Mouse (Mus musculus): ENCODE results near the gene 4933427D14Rik. TPM values are rescaled to one million over a fixed set of nuclear protein-coding genes. Genes with fewer than 3 reads are reported as not detected.

Gene 4933427D14Rik
- total and polyA plus RNA-seq, 3 experiments: 14.5 to 19.6 TPM; not detected in 1

DNA sequence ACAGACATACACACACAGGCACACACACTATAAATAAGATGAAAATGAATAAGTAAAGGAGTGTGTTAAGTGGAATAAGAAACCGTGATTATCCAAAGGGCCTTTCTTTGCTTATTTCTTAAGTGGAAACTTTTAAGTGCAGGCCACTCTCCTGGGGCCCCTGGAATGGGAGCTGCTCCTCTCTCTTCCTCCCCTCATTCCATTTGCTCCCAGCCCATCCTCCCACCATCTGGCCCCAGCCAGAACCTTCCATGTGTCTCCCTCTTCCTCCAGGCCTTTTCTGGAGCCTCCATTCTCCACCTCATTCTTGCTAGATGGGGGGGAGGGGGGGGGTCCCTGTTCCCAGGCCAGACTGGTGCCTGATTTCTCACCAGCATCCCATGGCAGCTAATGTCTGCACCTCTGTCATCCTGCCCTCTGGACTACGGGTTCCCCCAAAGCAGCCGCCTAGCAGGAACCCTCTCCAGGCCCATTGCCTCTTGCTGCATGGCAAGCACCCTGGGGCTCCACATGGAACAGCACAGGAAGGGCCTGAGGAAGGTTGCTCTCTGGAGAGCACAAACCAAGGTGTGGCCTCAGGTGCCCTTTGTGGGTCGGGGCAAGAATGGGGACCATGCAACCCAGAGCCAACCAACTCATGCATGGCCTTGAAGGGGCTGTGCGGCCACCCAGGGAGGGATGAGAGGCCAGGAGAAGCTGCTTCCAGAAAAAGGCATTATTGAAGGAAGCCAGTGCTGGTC is 79.6 kb downstream of the 4933427D14Rik start:
- H3K9me3 ChIP-seq (replicated peaks; ENCODE audit: insufficient read depth, low read length): no peaks in the 10 kb centered on the region
- H3K4me1 ChIP-seq (ENCODE audit: control insufficient read depth in 1 of 2, insufficient read depth in 2 of 2, low read length in 2 of 2): no peaks in the 10 kb centered on the region

DNA sequence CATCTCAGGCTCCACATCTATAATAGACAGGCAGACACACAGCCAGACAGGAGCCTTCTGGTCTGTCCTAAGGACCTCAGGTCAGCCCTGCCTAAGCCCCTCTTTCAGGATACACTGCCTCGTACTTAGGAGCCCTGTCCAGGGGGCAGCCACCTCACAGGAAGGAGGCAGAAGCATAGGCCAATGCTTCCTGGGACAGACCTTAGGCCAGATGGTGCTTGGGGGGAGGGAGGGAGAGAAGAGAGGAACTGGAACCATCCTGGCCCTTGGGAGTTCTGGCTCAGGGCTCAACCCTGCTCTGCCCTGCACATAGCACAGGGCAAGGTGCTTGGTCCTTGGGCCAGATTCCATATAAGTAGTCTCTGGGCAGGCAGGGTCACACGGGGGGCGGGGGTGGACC is 81.5 kb downstream of the 4933427D14Rik start:
- no peaks in the 10 kb centered on the region for H3K27me3 ChIP-seq (ENCODE audit: control insufficient read depth in 1 of 2, insufficient read depth in 2 of 2, low read length in 2 of 2)
- DNase-seq (ENCODE audit: low read depth, low spot score): no peak
- H3K9me3 ChIP-seq (replicated peaks; ENCODE audit: insufficient read depth, low read length): no peaks in the 10 kb centered on the region
- no peak for TF ChIP-seq USF2 (IDR thresholded peaks at IDR 0.05; ENCODE audit: borderline replicate concordance in 1 of 2, insufficient read depth in 1 of 2, low read depth in 1 of 2, low read length in 2 of 2)
- no peak for TF ChIP-seq TBP (IDR thresholded peaks at IDR 0.05; ENCODE audit: low read depth, low read length)
- no peak overlapping the region for H3K27ac ChIP-seq (ENCODE audit: control insufficient read depth, low read depth, low read length)
- no peaks in the 10 kb centered on the region for H3K4me1 ChIP-seq (ENCODE audit: control insufficient read depth in 1 of 2, insufficient read depth in 2 of 2, low read length in 2 of 2)
- H3K36me3 ChIP-seq (ENCODE audit: control insufficient read depth in 1 of 2, insufficient read depth in 2 of 2, low read length in 2 of 2): no peaks in the 10 kb centered on the region
- no peak overlapping the region for H3K4me3 ChIP-seq (ENCODE audit: control insufficient read depth in 1 of 2, insufficient read depth in 1 of 2, low read depth in 2 of 2, low read length in 2 of 2)
- H3K79me2 ChIP-seq (ENCODE audit: control insufficient read depth, insufficient read depth, low read length, poor library complexity): no peaks in the 10 kb centered on the region
- no peak overlapping the region for H3K9ac ChIP-seq (ENCODE audit: control insufficient read depth, low read depth, low read length, poor library complexity, severe bottlenecking)

More for the DNA sequence above, 79.6 kb downstream of the 4933427D14Rik start:
- no peaks in the 10 kb centered on the region for H3K36me3 ChIP-seq (ENCODE audit: control insufficient read depth in 1 of 2, insufficient read depth in 2 of 2, low read length in 2 of 2)
- H3K27ac ChIP-seq (ENCODE audit: control insufficient read depth, low read depth, low read length): no peak overlapping the region
- H3K9ac ChIP-seq (ENCODE audit: control insufficient read depth, low read depth, low read length, poor library complexity, severe bottlenecking): no peak overlapping the region
- DNase-seq (ENCODE audit: low read depth, low spot score): no peak
- no peaks in the 10 kb centered on the region for H3K27me3 ChIP-seq (ENCODE audit: control insufficient read depth in 1 of 2, insufficient read depth in 2 of 2, low read length in 2 of 2)
- no peaks in the 10 kb centered on the region for H3K79me2 ChIP-seq (ENCODE audit: control insufficient read depth, insufficient read depth, low read length, poor library complexity)
- no peak for TF ChIP-seq ZKSCAN1 (IDR thresholded peaks at IDR 0.05; ENCODE audit: low read depth, low read length)
- no peak for TF ChIP-seq ZC3H11A (IDR thresholded peaks at IDR 0.05; ENCODE audit: low read depth, low read length)
- no peak for TF ChIP-seq MYB (IDR thresholded peaks at IDR 0.05; ENCODE audit: low read depth, low read length)
- no peak for TF ChIP-seq TBP (IDR thresholded peaks at IDR 0.05; ENCODE audit: low read depth, low read length)
- TF ChIP-seq ELF1 (IDR thresholded peaks at IDR 0.05; ENCODE audit: low read depth, low read length): no peak
- no peak overlapping the region for H3K4me3 ChIP-seq (ENCODE audit: control insufficient read depth in 1 of 2, insufficient read depth in 1 of 2, low read depth in 2 of 2, low read length in 2 of 2)

DNA sequence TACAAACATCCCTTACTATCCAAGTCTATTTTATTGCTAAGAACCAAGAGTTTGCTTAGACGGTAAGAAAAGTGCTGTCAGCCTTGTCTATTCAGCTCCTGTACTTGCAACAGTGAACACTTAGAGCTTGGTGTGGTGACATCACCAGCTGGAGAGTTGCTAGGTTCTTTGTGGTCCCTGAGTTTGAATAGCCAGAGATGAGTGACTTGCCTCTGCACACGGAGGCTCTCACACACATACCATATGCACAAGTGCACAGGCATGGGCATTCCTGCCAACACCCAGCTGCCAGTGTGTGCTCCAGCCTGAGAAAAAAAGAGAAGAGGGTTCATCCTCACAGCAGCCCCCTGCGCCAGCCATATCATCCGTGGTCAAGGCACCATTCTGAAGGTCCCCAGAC is 83.7 kb downstream of the 4933427D14Rik start:
- no peaks in the 10 kb centered on the region for H3K36me3 ChIP-seq (ENCODE audit: control insufficient read depth in 1 of 2, insufficient read depth in 2 of 2, low read length in 2 of 2)
- H3K9ac ChIP-seq (ENCODE audit: control insufficient read depth, low read depth, low read length, poor library complexity, severe bottlenecking): no peak overlapping the region
- H3K27ac ChIP-seq (ENCODE audit: control insufficient read depth, low read depth, low read length): no peak overlapping the region
- no peak for DNase-seq (ENCODE audit: low read depth, low spot score)
- no peaks in the 10 kb centered on the region for H3K4me1 ChIP-seq (ENCODE audit: control insufficient read depth in 1 of 2, insufficient read depth in 2 of 2, low read length in 2 of 2)
- no peaks in the 10 kb centered on the region for H3K27me3 ChIP-seq (ENCODE audit: control insufficient read depth in 1 of 2, insufficient read depth in 2 of 2, low read length in 2 of 2)
- no peaks in the 10 kb centered on the region for H3K79me2 ChIP-seq (ENCODE audit: control insufficient read depth, insufficient read depth, low read length, poor library complexity)
- no peak for TF ChIP-seq JUND (IDR thresholded peaks at IDR 0.05; ENCODE audit: low read depth, low read length)
- H3K4me3 ChIP-seq (ENCODE audit: control insufficient read depth in 1 of 2, insufficient read depth in 1 of 2, low read depth in 2 of 2, low read length in 2 of 2): no peak overlapping the region
- H3K9me3 ChIP-seq (replicated peaks; ENCODE audit: insufficient read depth, low read length): no peaks in the 10 kb centered on the region

DNA sequence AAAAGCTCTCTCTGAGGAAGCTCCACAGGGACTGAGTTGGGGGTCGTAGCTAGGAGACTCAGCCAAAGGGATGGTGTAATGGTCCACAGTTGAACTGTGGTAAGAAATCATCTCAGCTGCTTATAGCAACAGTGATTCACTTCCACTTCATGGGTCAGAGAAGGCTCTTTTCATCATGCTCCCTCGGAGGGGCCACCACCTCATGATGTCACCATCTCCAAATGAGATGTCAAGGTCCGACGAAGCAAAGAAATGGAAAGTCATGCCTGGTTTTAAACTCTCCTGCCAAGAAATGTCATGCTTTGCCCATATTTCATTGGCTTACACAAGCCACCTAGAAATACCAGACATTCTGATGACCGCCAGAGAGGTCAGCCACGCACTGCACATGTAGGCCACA is 86.9 kb downstream of the 4933427D14Rik start:
- Histone ChIP-seq H3K9ac (ENCODE audit: control insufficient read depth, low read depth, low read length, poor library complexity, severe bottlenecking) (no peak overlapping the region), H3K36me3 (ENCODE audit: control insufficient read depth in 1 of 2, insufficient read depth in 2 of 2, low read length in 2 of 2) (no peaks in the 10 kb centered on the region), H3K27me3 (ENCODE audit: control insufficient read depth in 1 of 2, insufficient read depth in 2 of 2, low read length in 2 of 2) (no peaks in the 10 kb centered on the region; a peak in 2 of 4 replicates), H3K79me2 (ENCODE audit: control insufficient read depth, insufficient read depth, low read length, poor library complexity) (no peaks in the 10 kb centered on the region), H3K4me3 (ENCODE audit: control insufficient read depth in 1 of 2, insufficient read depth in 1 of 2, low read depth in 2 of 2, low read length in 2 of 2) (no peak overlapping the region), H3K9me3 (replicated peaks; ENCODE audit: insufficient read depth, low read length) (no peaks in the 10 kb centered on the region), H3K4me1 (ENCODE audit: control insufficient read depth in 1 of 2, insufficient read depth in 2 of 2, low read length in 2 of 2) (no peaks in the 10 kb centered on the region), H3K27ac (ENCODE audit: control insufficient read depth, low read depth, low read length) (no peak overlapping the region)
- DNase-seq (ENCODE audit: low read depth, low spot score): no peak
- no peak for TF ChIP-seq UBTF (IDR thresholded peaks at IDR 0.05; ENCODE audit: borderline replicate concordance, insufficient read depth, low read depth, low read length)
- no peak for TF ChIP-seq E2F4 (IDR thresholded peaks at IDR 0.05; ENCODE audit: borderline replicate concordance, low read depth, low read length)
- no peak for TF ChIP-seq GATA1 (IDR thresholded peaks at IDR 0.05; ENCODE audit: low read depth, low read length)
- no peak for TF ChIP-seq ELF1 (IDR thresholded peaks at IDR 0.05; ENCODE audit: low read depth, low read length)
- TF ChIP-seq POLR2AphosphoS2 (IDR thresholded peaks at IDR 0.05; ENCODE audit: low read length): no peak
- no peak for TF ChIP-seq POLR2A (IDR thresholded peaks at IDR 0.05; ENCODE audit: control insufficient read depth in 1 of 2, insufficient read depth in 1 of 2, low read depth in 1 of 2, low read length in 2 of 2, poor library complexity in 1 of 2)
- TF ChIP-seq BHLHE40 (IDR thresholded peaks at IDR 0.05; ENCODE audit: borderline replicate concordance, low read depth, low read length): no peak
- TF ChIP-seq GABPA (IDR thresholded peaks at IDR 0.05; ENCODE audit: low read depth, low read length): no peak
- TF ChIP-seq MXI1 (IDR thresholded peaks at IDR 0.05; ENCODE audit: low read depth, low read length): no peak
- no peak for TF ChIP-seq ZKSCAN1 (IDR thresholded peaks at IDR 0.05; ENCODE audit: low read depth, low read length)
- no peak for TF ChIP-seq SMC3 (IDR thresholded peaks at IDR 0.05; ENCODE audit: low read depth, low read length)
- no peak for TF ChIP-seq MEF2A (IDR thresholded peaks at IDR 0.05; ENCODE audit: extremely low read depth, insufficient replicate concordance, low read depth, low read length, poor library complexity, severe bottlenecking)
- TF ChIP-seq JUND (IDR thresholded peaks at IDR 0.05; ENCODE audit: low read depth, low read length): no peak
- TF ChIP-seq RCOR1 (IDR thresholded peaks at IDR 0.05; ENCODE audit: low read depth, low read length): no peak

Measured in MEL (cell line).